Mouse (Mus musculus) thymus, adult 2 months (tissue): Measurements from ENCODE around the gene Susd1. TPM values are rescaled to one million over a fixed set of nuclear protein-coding genes. Genes with fewer than 3 reads are reported as not detected.

Experiments used
- DNase-seq: peaks from one replicate; pipeline ENCODE4 v3.0.0; 2021
- H3K27ac ChIP-seq: fragments of 200-500 bp; 2 replicates; pipeline ENCODE4 v1.5.1; 2012; ENCODE audit warnings: low read length, control low read depth; ENCODE audit not compliant: control insufficient read depth, insufficient read depth
- H3K27me3 ChIP-seq: fragments of 200-500 bp; 2 replicates; pipeline ENCODE4 v1.6.1; 2012; ENCODE audit warnings: mild to moderate bottlenecking, low read length, moderate library complexity, mixed read lengths; ENCODE audit not compliant: control insufficient read depth, insufficient read depth
- H3K36me3 ChIP-seq: fragments of 200-500 bp; 2 replicates; pipeline ENCODE4 v1.6.1; 2012; ENCODE audit warnings: mild to moderate bottlenecking, low read length, moderate library complexity; ENCODE audit not compliant: control insufficient read depth, insufficient read depth
- H3K4me1 ChIP-seq: fragments of 200-500 bp; replicated peaks from 2 replicates; pipeline ENCODE4 v1.6.1; 2012; ENCODE audit warnings: low read length; ENCODE audit not compliant: control insufficient read depth, insufficient read depth
- H3K4me3 ChIP-seq: fragments of 200-500 bp; 2 replicates; pipeline ENCODE4 v1.5.1; 2012; ENCODE audit warnings: mild to moderate bottlenecking, low read length, control low read depth, moderate library complexity; ENCODE audit not compliant: control insufficient read depth, insufficient read depth
- CTCF ChIP-seq: fragments of 200-500 bp; IDR thresholded peaks from 2 replicates; pipeline ENCODE4 v1.5.1; 2012; ENCODE audit warnings: mild to moderate bottlenecking, control low read depth, low read length, moderate library complexity, borderline replicate concordance; ENCODE audit not compliant: control insufficient read depth, poor library complexity, insufficient read depth; ENCODE audit errors: extremely low read depth
- POLR2A ChIP-seq: fragments of 200-500 bp; IDR thresholded peaks from 2 replicates; pipeline ENCODE4 v1.6.1; 2012; ENCODE audit warnings: mild to moderate bottlenecking, low read length, control low read depth, moderate library complexity; ENCODE audit not compliant: control insufficient read depth, poor library complexity, insufficient read depth; ENCODE audit errors: extremely low read depth
- WGBS: fragments of 180-500 bp; shearing (Covaris S2); methylation state at CpG from one replicate; pipeline ENCODE4 v1.1.7; 2018; 5-methylcytosine and 5-hydroxymethylcytosine counted together
- polyA plus RNA-seq: library from polyadenylated mRNA; depleted of rRNA; stranded (reverse); fragments of >200 nt; gene quantifications from 2 replicates; pipeline ENCODE4 v1.2.3, GENCODE M21; 2012

The Susd1 gene
- polyA plus RNA-seq, 1 experiment = 22.0 TPM

- no peak for DNase-seq
- Histone ChIP-seq H3K27me3 (no peaks in the 10 kb centered on the region), H3K27ac (no peak overlapping the region), H3K4me1 (peaks cover 3% of the 10 kb centered on the region), H3K4me3 (no peak overlapping the region), H3K36me3 (no peaks in the 10 kb centered on the region)
- TF ChIP-seq CTCF (no peak), POLR2A (no peak)
- WGBS = 85% methylated on average over 10 of the region's 10 CpGs
Measured at GRCm38 (mm10) chr4:59364229-59365173, 73.9 kb downstream of the Susd1 start.

- TF ChIP-seq POLR2A (no peak), CTCF (no peak)
- H3K27me3 ChIP-seq = no peaks in the 10 kb centered on the region
- DNase-seq = no peak
- H3K4me3 ChIP-seq = no peak overlapping the region
- 87% methylated on average over 9 of the region's 9 CpGs for WGBS
- no peak overlapping the region for H3K27ac ChIP-seq
- H3K36me3 ChIP-seq = no peaks in the 10 kb centered on the region
- H3K4me1 ChIP-seq = peaks cover 3% of the 10 kb centered on the region
Measured at GRCm38 (mm10) chr4:59363041-59363440, 75.4 kb downstream of the Susd1 start.

GRCm38 (mm10) chr4:59360704-59361103 lies 77.7 kb downstream of the Susd1 start:
- no peaks in the 10 kb centered on the region for H3K36me3 ChIP-seq
- H3K27ac ChIP-seq = no peak overlapping the region
- peaks cover 3% of the 10 kb centered on the region for H3K4me1 ChIP-seq
- no peaks in the 10 kb centered on the region for H3K27me3 ChIP-seq
- no peak for TF ChIP-seq POLR2A
- peak; percentile 84 for TF ChIP-seq CTCF
- 9% methylated on average over 15 of the region's 15 CpGs for WGBS
- no peak overlapping the region for H3K4me3 ChIP-seq
- peak; percentile 82 for DNase-seq

GRCm38 (mm10) chr4:59359921-59360320 lies 78.5 kb downstream of the Susd1 start:
- Histone ChIP-seq H3K4me1 (peaks cover 3% of the 10 kb centered on the region), H3K4me3 (no peak overlapping the region), H3K27ac (no peak overlapping the region), H3K27me3 (no peaks in the 10 kb centered on the region), H3K36me3 (no peaks in the 10 kb centered on the region)
- TF ChIP-seq POLR2A = no peak
- TF ChIP-seq CTCF = no peak
- 90% methylated on average over 8 of the region's 8 CpGs for WGBS
- DNase-seq = no peak

- H3K36me3 ChIP-seq = no peaks in the 10 kb centered on the region
- no peak for DNase-seq
- peaks cover 4% of the 10 kb centered on the region for H3K4me1 ChIP-seq
- 93% methylated on average over 10 of the region's 10 CpGs for WGBS
- H3K4me3 ChIP-seq = no peak overlapping the region
- H3K27ac ChIP-seq = no peak overlapping the region
- no peaks in the 10 kb centered on the region for H3K27me3 ChIP-seq
- TF ChIP-seq POLR2A (no peak), CTCF (no peak)
Measured at GRCm38 (mm10) chr4:59358960-59359359, 79.5 kb downstream of the Susd1 start.

- Histone ChIP-seq H3K27ac (no peak overlapping the region), H3K4me1 (peaks cover 3% of the 10 kb centered on the region; the same call in 1 of the 2 replicates), H3K4me3 (no peak overlapping the region), H3K36me3 (no peaks in the 10 kb centered on the region), H3K27me3 (no peaks in the 10 kb centered on the region)
- no peak for DNase-seq
- 86% methylated on average over 1 of the region's 1 CpGs for WGBS
- TF ChIP-seq CTCF (no peak), POLR2A (no peak)
Measured at GRCm38 (mm10) chr4:59355421-59355820, 83.0 kb downstream of the Susd1 start.
